Mouse (Mus musculus): ENCODE data around the gene Wdr49.

The Wdr49 gene

GRCm38 (mm10) chr3:75482056-75482455 lies at the start of gene Wdr49:
TSS of gene Wdr49 (minus strand) at chr3:75482156.
- DNase-seq (ENCODE audit: extremely low read depth, low read depth): no peak

- DNase-seq (ENCODE audit: extremely low read depth, low read depth): no peak
These were observed 49.1 kb upstream of the Wdr49 start for GRCm38 (mm10) chr3:75531074-75531473.

DNA sequence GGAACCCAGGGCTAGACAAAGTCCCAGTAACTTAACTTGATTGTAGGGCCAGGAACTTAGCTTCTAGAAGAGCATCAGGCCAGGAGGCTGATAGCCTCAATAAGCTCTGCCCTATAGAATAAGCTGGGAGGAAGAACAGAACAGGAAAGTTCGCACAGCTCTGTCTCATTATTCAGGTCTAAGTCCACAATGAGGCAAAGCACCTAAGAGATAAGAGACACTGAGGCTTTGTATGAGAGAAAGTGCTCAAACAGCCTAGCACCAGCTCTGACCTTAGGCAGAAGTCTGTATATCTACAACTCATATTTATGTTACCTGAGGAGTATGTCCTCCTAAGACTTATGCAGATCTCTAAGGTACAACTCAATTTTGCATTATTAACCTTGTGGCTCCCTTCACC lies 40.6 kb upstream of the Wdr49 start:
- DNase-seq (ENCODE audit: extremely low read depth, low read depth): no peak

DNA sequence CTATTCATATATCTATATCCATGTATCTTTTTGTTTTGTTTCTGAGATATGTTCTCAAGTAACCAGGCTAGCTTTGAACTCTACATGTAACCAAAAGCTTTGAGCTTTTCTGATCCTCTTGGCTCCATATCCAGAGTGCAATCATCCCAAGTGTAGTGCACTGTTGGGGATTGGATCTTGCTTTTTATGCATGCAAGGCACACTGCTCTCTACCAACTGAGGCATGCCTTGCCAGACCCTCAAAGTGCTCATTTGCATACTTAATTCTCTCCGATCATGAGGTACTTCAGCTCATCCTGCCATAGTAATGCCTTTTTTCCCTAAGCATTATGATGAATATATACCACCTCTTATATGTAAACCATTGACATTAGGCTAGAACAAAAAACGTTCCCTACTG lies 39.4 kb upstream of the Wdr49 start:
- no peak for DNase-seq (ENCODE audit: extremely low read depth, low read depth)

DNA sequence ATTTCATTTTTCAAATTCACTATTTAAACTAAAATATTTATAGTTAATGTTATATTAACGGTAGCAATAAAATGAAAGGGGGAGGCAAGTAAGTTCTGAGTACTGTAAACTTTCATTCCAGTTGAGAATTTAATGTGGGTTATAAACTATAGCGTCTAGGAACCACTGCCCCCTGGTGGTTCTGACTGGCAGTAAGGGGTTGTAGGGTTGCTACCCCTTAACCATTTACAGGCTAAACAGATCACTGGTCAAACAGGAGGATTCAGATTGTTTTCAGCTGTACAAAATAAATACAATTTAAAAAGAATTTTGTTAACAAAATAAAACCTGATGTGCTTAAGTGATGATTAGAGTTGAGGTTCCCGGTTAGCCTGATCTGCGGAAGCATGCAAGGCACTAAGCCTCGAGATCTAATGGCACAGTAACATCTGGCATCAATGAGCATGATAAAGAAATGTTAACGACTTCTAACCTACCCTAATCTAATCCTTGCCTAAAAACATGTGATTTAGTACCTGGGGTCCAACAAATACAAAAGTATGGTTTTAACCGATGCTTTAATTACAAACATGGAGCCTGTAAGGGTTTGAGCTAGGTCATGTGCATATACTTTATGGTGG lies 35.8 kb upstream of the Wdr49 start:
- peak; percentile 28 for DNase-seq (ENCODE audit: extremely low read depth, low read depth)

GRCm38 (mm10) chr3:75498961-75499960 lies 17.3 kb upstream of the Wdr49 start:
- peak; percentile 69 for DNase-seq (ENCODE audit: extremely low read depth, low read depth)

DNA sequence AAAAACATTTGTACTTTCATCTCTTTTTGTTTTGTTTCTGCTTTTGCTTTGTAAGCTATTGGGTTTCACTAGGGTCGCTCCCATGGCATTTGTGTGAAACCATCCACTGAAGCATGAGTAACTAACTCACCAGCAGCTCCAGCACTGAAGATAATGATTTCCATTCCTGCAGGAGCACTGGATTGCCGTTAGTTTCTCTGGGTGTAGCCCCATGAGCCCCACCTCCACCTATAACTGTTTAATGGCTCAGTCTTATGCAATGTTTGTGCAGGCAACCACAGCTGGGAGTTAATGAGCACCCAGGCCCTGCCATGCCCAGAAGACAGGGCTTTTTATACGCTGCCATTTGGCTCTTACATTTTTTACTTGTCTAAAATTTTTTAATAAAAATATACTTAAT lies 11.0 kb upstream of the Wdr49 start:
- DNase-seq (ENCODE audit: extremely low read depth, low read depth): no peak

GRCm38 (mm10) chr3:75475106-75475505 lies 6.8 kb downstream of the Wdr49 start:
- no peak for DNase-seq (ENCODE audit: extremely low read depth, low read depth)

GRCm38 (mm10) chr3:75474657-75475056 lies 7.3 kb downstream of the Wdr49 start:
- no peak for DNase-seq (ENCODE audit: extremely low read depth, low read depth)

- DNase-seq (ENCODE audit: extremely low read depth, low read depth): no peak
These were observed 13.8 kb downstream of the Wdr49 start for GRCm38 (mm10) chr3:75468154-75468553.

DNA sequence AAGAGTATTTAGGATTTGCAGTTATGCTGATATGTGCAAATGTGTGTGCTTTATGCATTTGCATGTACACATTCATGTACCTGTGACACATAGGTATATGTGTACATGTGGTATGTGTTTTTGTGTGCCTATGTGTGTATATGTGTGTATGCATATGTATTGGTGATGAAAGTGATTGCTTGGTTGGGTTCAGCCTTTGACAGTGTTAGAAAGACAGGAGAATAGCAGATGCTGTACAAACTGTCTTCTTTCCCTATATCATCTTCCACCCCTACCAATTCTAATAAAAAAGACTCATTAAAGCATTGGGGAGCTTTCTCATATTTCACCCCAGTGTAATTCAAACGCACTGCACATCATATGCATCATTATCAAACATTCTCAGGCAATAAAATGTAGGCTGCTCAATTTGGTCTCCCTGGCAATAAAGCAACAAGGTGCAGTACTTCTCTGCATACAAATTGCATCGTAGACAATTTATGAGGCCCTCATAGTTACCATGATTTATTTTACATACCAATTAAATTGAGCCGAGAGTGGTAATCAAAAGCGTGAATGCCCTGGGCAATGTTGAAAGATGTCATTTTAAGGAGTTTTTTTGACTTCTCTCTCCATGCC lies 51.3 kb downstream of the Wdr49 start:
- no peak for DNase-seq (ENCODE audit: extremely low read depth, low read depth)

DNA sequence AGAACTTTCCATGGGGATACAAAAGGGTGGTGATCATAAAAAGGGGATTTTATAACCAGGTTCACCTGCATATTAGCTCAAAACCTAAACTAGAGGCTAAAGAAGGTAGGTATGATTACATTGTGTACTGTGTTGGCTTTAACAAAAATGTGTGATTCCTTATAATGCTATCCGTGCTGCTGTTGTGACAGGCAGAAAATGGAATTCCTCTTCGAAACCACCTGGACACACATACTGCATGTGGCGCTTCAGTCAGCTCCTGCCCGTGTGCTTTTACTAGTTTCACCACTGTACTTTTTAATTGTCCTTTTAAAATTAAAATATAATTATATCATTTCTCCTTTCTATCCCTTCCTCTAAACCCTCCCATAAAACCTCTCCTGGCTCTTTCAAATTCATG lies 86.0 kb downstream of the Wdr49 start:
- no peak for DNase-seq (ENCODE audit: extremely low read depth, low read depth)

GRCm38 (mm10) chr3:75395121-75395895 lies 86.6 kb downstream of the Wdr49 start:
- DNase-seq (ENCODE audit: extremely low read depth, low read depth): no peak

- DNase-seq (ENCODE audit: extremely low read depth, low read depth): no peak
These were observed 87.5 kb downstream of the Wdr49 start for GRCm38 (mm10) chr3:75394487-75394886.

DNA sequence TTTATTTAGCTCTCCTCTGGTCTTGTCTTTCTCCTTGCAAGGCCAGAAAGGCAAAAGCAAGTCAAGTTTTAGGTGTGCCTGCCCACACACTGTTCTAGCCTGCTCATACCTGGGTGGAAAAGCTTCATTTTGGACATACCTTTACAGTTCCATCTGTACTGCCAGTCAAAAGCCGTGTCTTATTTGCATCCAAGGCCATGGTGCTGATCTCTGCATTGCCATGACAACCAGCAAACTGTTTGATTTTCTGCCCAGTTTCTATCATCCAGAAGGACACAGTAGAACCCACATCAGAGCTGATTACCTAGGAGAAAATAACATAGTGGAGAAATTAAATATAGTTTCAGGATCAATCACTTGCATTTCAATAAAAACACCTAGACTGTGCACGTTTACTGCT lies 100.2 kb downstream of the Wdr49 start:
- no peak for DNase-seq (ENCODE audit: extremely low read depth, low read depth)

DNA sequence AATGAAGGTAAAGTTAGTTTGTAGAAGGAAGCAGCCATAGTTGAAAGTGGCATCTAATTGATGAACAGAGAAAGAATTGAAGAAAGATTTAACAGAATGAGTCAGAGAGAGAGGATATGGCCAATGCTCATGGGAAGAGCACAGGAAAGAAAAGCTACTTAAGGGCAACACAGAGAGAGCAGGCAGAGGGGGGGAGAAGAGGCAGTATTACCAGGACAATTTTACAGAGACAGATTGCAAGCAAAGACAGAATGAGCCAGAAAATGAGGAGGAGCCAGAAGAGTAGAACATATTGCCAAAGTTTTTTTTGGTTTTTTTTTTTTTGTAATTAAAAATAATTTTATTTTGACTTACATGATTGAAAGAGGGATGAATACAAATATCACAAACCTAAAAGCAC lies 128.0 kb downstream of the Wdr49 start:
- DNase-seq (ENCODE audit: extremely low read depth, low read depth): no peak

DNA sequence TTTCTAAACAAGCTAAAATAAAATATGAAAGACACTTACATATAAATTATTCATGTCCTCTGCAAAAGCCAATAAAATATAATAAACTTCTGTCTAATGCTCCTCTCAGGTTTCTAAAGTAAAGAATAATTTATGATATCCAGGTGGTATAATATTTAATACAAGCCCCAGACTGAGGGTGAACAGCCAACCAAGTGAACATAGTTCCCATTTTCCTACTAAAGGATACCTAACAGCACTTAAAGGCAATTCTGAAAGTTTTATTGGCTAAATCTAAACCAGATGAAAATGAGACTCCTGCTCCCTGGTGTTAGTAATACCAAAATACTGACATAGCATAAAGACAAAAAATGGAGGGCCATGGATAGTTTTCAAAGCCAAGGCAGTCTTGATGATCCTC lies 144.8 kb downstream of the Wdr49 start:
- no peak for DNase-seq (ENCODE audit: extremely low read depth, low read depth)

GRCm38 (mm10) chr3:75320999-75321398 lies 161.0 kb downstream of the Wdr49 start:
- DNase-seq (ENCODE audit: extremely low read depth, low read depth): no peak

GRCm38 (mm10) chr3:75308861-75309260 lies 173.1 kb downstream of the Wdr49 start:
- no peak for DNase-seq (ENCODE audit: extremely low read depth, low read depth)

- no peak for DNase-seq (ENCODE audit: extremely low read depth, low read depth)
These were observed 173.7 kb downstream of the Wdr49 start for GRCm38 (mm10) chr3:75308228-75308627.

- DNase-seq (ENCODE audit: extremely low read depth, low read depth): no peak
These were observed 176.4 kb downstream of the Wdr49 start for GRCm38 (mm10) chr3:75305584-75305983.
